Mouse (Mus musculus): ENCODE measurements at regions not wholly inside any gene's neighbourhood (a gene's known extent, or its start where the extent isn't known, plus 50 kb on each side); places are given as distances from the start of the nearest gene placed in this dataset.
A peak's percentile ranks its signal among the peaks of the same experiment; 100 is the strongest.

DNA sequence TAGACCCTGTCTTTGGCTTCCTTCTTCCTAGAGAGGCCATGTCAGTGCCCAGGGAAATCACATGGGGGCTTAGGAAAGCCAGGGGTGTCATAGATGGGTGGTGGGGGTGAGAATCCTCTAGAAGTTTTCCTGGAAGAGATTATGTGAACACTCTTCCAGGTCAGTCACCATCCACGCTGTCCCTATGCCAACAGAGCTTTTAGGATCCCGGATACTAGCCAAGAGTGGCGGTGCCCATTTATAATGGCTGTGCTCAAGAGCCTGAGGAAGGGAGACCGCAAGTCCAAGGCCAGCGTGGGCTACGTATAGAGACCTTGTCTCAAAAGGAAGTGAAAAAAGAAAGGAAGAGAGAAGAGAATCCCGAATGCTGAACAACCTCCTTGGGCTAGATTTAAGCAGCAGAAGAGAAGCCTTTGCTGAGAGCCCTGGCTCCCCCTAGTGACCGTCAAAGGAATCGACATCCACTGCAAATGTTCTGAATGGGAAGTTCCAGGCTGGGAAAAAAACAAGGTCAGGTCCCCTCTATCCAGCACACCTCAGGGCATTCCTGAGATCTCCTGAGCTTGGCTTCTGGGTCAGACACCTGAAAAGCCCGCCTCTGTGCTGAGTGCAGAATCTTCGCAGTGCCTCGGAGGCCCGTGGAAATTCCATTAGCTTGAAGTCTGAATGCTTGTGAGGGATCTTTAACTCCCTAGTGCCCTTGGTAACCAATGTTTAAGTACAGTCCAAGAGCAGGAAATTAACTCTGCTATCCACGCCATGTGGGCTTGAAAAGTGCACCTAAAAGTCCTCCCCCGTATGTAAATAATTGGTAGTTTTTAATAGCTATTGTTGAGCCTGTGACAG is 50.5 kb upstream of the Cdh5 start:
- no peak overlapping the region for H3K27ac ChIP-seq (ENCODE audit: low read depth, low read length)
- TF ChIP-seq CTCF (IDR thresholded peaks at IDR 0.05; ENCODE audit: low read depth), result peak; percentile 92
- peak; percentile 73 for ATAC-seq
- H3K4me3 ChIP-seq (ENCODE audit: low read depth, low read length), result no peak overlapping the region
- no peaks in the 10 kb centered on the region for H3K36me3 ChIP-seq (ENCODE audit: insufficient read depth)
- DNase-seq, result peak; percentile 81
- peak overlapping the region; percentile 17; the same call in 1 of the 2 replicates for H3K4me2 ChIP-seq (ENCODE audit: low read depth)
- no peak overlapping the region for H3K9ac ChIP-seq
- H3K4me1 ChIP-seq (ENCODE audit: insufficient read depth), result peaks cover 3% of the 10 kb centered on the region; the same call in 1 of the 2 replicates
- H3K27me3 ChIP-seq (ENCODE audit: insufficient read depth, low read length), result no peaks in the 10 kb centered on the region; the same call in 1 of the 2 replicates
- H3K9me3 ChIP-seq (ENCODE audit: low read length), result no peaks in the 10 kb centered on the region
- 26% methylated on average over 15 of the region's 15 CpGs for WGBS

DNA sequence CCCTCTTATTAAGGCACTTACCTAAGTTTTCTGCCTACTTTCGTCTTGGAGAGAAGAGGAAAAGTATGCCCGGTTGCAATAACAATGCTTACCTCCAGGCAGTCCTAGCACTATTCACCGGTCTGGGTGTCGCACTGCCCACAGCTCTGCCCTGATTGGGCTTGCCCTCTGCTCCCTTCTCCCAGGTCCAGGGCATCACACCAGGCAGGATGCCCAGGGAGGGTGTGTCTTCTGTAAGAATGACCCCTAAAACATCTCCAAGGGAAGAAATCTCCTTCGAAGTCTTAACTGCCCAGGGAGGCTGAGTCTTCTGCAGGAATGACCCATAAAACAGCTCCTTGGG is 49.9 kb upstream of the Cdh5 start:
- ATAC-seq, result peak; percentile 16
- WGBS, result 58% methylated on average over 5 of the region's 5 CpGs

More for the DNA sequence above, 49.9 kb upstream of the Cdh5 start:
- Histone ChIP-seq H3K27me3 (ENCODE audit: insufficient read depth, low read length) (no peaks in the 10 kb centered on the region; the same call in 1 of the 2 replicates), H3K9me3 (ENCODE audit: low read length) (no peaks in the 10 kb centered on the region), H3K27ac (ENCODE audit: low read depth, low read length) (no peak overlapping the region), H3K4me1 (ENCODE audit: insufficient read depth) (peaks cover 3% of the 10 kb centered on the region; the same call in 1 of the 2 replicates), H3K36me3 (ENCODE audit: insufficient read depth) (no peaks in the 10 kb centered on the region), H3K4me3 (ENCODE audit: low read depth, low read length) (no peak overlapping the region), H3K9ac (no peak overlapping the region), H3K4me2 (ENCODE audit: low read depth) (no peak overlapping the region)
- no peak for TF ChIP-seq CTCF (IDR thresholded peaks at IDR 0.05; ENCODE audit: low read depth)
- DNase-seq, result no peak
